Mouse (Mus musculus) spleen, postnatal 4 days (tissue): ENCODE measurements around the gene Ncln.

Experiments used
- DNase-seq, 2 experiments: peaks; one replicate each; pipeline ENCODE4 v3.0.0; 2022; ENCODE audit warnings: low spot score in 2 of 2

Ncln gene

GRCm38 (mm10) chr10:81496264-81496901, at the start of gene Ncln:
Gene Ncln, minus strand, starts transcription at chr10:81496392.
- peak; percentile 98 to 99 for DNase-seq

GRCm38 (mm10) chr10:81545161-81545747, 49.1 kb upstream of the Ncln start, which contains the start of gene Gna11:
Gene Gna11, minus strand, starts transcription at chr10:81545190.
- peak; percentile 100 for DNase-seq

GRCm38 (mm10) chr10:81544296-81545160, 48.3 kb upstream of the Ncln start:
- peak in 1 of 2 experiments; percentile 84 for DNase-seq

- DNase-seq: no peak
These were observed 47.4 kb upstream of the Ncln start for GRCm38 (mm10) chr10:81543633-81544032.

GRCm38 (mm10) chr10:81542727-81543460, 46.7 kb upstream of the Ncln start:
- no peak for DNase-seq

- DNase-seq: no peak
These were observed 45.6 kb upstream of the Ncln start for GRCm38 (mm10) chr10:81541803-81542202.

GRCm38 (mm10) chr10:81541363-81541762, 45.2 kb upstream of the Ncln start:
- no peak for DNase-seq

GRCm38 (mm10) chr10:81538321-81539048, 42.3 kb upstream of the Ncln start:
- DNase-seq: no peak

- no peak for DNase-seq
These were observed 41.2 kb upstream of the Ncln start for GRCm38 (mm10) chr10:81537429-81537828.

GRCm38 (mm10) chr10:81536734-81537133, 40.5 kb upstream of the Ncln start:
- DNase-seq: no peak

GRCm38 (mm10) chr10:81534826-81535225, 38.6 kb upstream of the Ncln start:
- DNase-seq: no peak

GRCm38 (mm10) chr10:81526779-81527178, 30.6 kb upstream of the Ncln start:
- DNase-seq: peak; percentile 89 to 98

- DNase-seq: peak in 1 of 2 experiments; percentile 24
These were observed 29.0 kb upstream of the Ncln start for GRCm38 (mm10) chr10:81525017-81525694.

GRCm38 (mm10) chr10:81524051-81524605, 27.9 kb upstream of the Ncln start, which contains the start of gene Gna15:
Gene Gna15, minus strand, starts transcription at chr10:81524225.
- no peak for DNase-seq

GRCm38 (mm10) chr10:81523570-81523969, 27.4 kb upstream of the Ncln start:
- no peak for DNase-seq

GRCm38 (mm10) chr10:81523142-81523541, 26.9 kb upstream of the Ncln start:
- DNase-seq: no peak

- DNase-seq: no peak
These were observed 23.8 kb upstream of the Ncln start for GRCm38 (mm10) chr10:81519978-81520365.

- no peak for DNase-seq
These were observed 23.2 kb upstream of the Ncln start for GRCm38 (mm10) chr10:81519227-81519977.

GRCm38 (mm10) chr10:81518546-81518945, 22.4 kb upstream of the Ncln start:
- peak; percentile 83 to 93 for DNase-seq
